Mouse (Mus musculus): ENCODE data around the gene Pik3r1. TPM values are rescaled to one million over a fixed set of nuclear protein-coding genes. Genes with fewer than 3 reads are reported as not detected.
A peak's percentile ranks its signal among the peaks of the same experiment; 100 is the strongest.

Pik3r1 gene
- polyA plus RNA-seq, 1 experiment from 2014 or later, result 51.3 TPM

DNA sequence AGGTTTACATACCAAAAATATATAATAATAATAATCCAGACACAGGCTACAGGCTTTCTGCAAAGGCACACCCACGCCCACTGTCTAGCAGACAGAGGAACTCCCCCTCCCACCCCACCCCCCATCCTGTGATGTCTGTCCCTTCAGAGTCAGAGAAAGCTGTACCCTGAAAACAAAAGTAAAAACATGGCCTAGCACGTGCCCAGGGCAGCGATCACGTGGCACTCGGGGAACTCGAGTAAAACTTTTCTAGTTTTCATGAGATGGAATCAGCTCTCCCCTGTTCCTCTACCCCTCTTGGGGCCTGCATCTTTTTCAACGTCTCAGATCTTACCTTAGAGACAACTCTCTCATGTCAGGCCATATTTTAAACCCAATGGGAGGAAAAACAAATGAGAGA lies 71.2 kb downstream of the Pik3r1 start:
- H3K9ac ChIP-seq (ENCODE audit: low read depth, low read length), result no peak overlapping the region
- no peaks in the 10 kb centered on the region for H3K27me3 ChIP-seq (replicated peaks; ENCODE audit: control insufficient read depth, insufficient read depth, low read length)
- H3K4me3 ChIP-seq (ENCODE audit: low read length), result no peak overlapping the region
- 71% methylated on average over 7 of the region's 7 CpGs for WGBS
- no peak for ATAC-seq
- H3K36me3 ChIP-seq (ENCODE audit: control insufficient read depth, insufficient read depth, low read length), result peaks cover 5% of the 10 kb centered on the region; the same call in 1 of the 2 replicates
- peaks cover 16% of the 10 kb centered on the region for H3K4me1 ChIP-seq (ENCODE audit: control insufficient read depth, insufficient read depth, low read depth, low read length)
- no peak overlapping the region for H3K4me2 ChIP-seq (ENCODE audit: low read length)
- no peaks in the 10 kb centered on the region for H3K9me3 ChIP-seq (ENCODE audit: control insufficient read depth, low read length)
- H3K27ac ChIP-seq (ENCODE audit: low read depth, low read length), result no peak overlapping the region

DNA sequence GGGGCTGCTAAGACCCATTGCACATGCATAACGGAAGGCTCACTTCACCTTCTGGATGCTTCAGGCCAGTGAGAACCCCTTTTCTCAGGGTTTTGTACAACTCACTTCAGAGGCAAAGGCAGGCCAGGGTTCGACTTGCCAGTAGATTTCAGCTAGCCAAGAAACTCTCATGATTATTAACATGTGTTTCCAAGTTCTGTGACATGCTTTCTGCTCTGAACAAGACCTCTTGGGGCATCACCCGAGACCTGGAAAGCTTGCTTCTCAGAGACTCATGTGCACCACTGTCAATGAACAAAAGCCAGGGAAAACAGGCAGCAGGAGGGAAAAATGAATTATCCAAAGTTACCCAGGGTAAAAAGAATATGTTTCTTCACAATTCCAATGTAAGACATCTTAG lies 71.7 kb downstream of the Pik3r1 start:
- Histone ChIP-seq H3K27me3 (replicated peaks; ENCODE audit: control insufficient read depth, insufficient read depth, low read length) (no peaks in the 10 kb centered on the region), H3K9me3 (ENCODE audit: control insufficient read depth, low read length) (no peaks in the 10 kb centered on the region), H3K27ac (ENCODE audit: low read depth, low read length) (no peak overlapping the region), H3K4me1 (ENCODE audit: control insufficient read depth, insufficient read depth, low read depth, low read length) (peaks cover 19% of the 10 kb centered on the region), H3K4me2 (ENCODE audit: low read length) (no peak overlapping the region), H3K9ac (ENCODE audit: low read depth, low read length) (no peak overlapping the region), H3K36me3 (ENCODE audit: control insufficient read depth, insufficient read depth, low read length) (peaks cover 2% of the 10 kb centered on the region; the same call in 1 of the 2 replicates), H3K4me3 (ENCODE audit: low read length) (no peak overlapping the region)
- ATAC-seq, result no peak
- 57% methylated on average over 3 of the region's 3 CpGs for WGBS

DNA sequence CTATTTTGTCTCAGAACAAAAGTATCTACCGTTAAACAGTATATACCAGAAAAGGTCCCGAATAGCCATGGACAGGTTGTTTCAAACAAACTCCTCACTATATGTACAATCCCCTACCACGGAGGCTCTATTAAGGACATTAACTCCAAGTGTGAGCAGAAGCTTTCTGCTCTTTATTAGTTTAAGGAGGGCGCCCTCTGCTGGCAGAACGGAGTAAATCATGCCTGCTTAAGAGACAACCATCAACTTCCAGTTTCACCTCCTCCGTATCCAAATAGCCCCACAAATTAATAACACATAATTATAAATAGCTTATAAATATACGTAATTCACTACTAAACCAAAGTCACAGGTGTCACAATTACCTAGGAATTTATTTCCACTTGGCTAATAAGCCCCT lies 72.1 kb downstream of the Pik3r1 start:
- Histone ChIP-seq H3K9ac (ENCODE audit: low read depth, low read length) (no peak overlapping the region), H3K27ac (ENCODE audit: low read depth, low read length) (no peak overlapping the region), H3K27me3 (replicated peaks; ENCODE audit: control insufficient read depth, insufficient read depth, low read length) (no peaks in the 10 kb centered on the region), H3K4me2 (ENCODE audit: low read length) (no peak overlapping the region), H3K4me1 (ENCODE audit: control insufficient read depth, insufficient read depth, low read depth, low read length) (peaks cover 24% of the 10 kb centered on the region), H3K4me3 (ENCODE audit: low read length) (no peak overlapping the region), H3K36me3 (ENCODE audit: control insufficient read depth, insufficient read depth, low read length) (no peaks in the 10 kb centered on the region), H3K9me3 (ENCODE audit: control insufficient read depth, low read length) (no peaks in the 10 kb centered on the region)
- no peak for ATAC-seq
- 4% methylated on average over 7 of the region's 7 CpGs for WGBS

DNA sequence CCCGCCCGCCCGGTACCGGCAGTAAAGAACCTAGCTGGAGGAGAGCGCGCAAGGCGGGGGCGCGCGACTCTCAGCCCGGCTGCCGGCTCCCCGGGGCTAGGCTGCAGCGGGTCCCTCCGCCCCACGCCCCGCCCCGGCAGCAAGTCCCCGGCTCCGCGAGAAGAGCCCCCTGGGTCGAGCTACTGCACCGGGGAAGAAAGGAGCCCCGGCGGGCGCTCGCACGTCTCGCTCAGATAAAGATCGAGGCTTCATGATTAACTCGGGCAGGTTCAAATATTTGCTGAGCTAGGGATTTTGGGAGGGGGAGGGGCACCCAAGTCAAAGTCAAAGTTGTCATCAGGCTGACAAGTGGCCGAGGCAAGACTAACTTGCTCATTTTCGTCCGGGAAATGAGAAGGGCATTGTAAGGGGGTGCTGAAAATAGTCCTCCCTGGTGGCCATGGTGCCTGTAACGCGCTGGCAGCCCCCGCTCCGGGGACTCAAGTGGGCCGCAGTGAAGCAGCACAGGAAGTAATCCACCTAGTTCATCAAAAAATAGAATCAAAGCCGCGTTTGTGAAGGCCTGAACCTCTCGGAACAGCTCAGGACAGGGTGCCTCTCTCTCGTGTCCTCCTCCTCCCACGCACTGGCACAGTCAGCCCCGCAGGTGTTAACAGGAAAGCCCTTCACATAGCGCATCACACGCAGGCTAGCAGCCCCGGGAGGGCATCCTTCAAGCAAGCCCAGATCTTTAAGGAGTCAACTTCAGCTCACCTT lies 73.3 kb downstream of the Pik3r1 start:
- ATAC-seq, result peak; percentile 29
- WGBS, result 1% methylated on average over 48 of the region's 48 CpGs
- H3K4me1 ChIP-seq (ENCODE audit: control insufficient read depth, insufficient read depth, low read depth, low read length), result peaks cover 30% of the 10 kb centered on the region

DNA sequence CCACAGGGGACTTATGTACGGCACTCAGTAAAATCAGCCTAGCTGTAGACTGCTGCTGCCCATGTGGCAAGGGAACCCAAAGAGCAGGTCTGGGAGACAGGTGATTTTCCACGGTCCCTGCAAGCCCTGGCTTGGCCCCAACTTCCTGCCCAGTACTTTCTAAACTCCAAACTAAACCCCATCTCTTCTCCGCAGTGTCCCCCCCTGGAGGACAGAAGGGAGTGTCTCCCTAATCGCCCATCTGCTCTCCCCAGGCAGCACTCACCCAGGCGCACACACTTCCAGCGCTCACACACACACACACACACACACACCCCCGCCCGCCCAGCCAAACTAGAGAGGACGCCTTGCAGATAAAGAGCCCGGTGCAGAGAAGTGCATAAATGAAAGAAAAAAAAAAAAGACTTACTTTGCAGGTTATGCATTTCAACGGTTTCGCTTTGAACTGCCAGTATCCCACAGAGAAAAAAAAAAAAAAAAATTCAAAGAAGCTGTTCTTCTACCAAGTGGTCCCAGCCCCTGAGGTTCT lies 74.0 kb downstream of the Pik3r1 start:
- H3K4me3 ChIP-seq (ENCODE audit: low read length), result peak overlapping the region; percentile 65
- under 1% methylated on average over 12 of the region's 12 CpGs for WGBS
- peak overlapping the region; percentile 63 for H3K27ac ChIP-seq (ENCODE audit: low read depth, low read length)
- H3K36me3 ChIP-seq (ENCODE audit: control insufficient read depth, insufficient read depth, low read length), result no peaks in the 10 kb centered on the region
- ATAC-seq, result peak; percentile 43
- peaks cover 30% of the 10 kb centered on the region for H3K4me1 ChIP-seq (ENCODE audit: control insufficient read depth, insufficient read depth, low read depth, low read length)
- H3K9me3 ChIP-seq (ENCODE audit: control insufficient read depth, low read length), result no peaks in the 10 kb centered on the region
- peak overlapping the region; percentile 95 for H3K4me2 ChIP-seq (ENCODE audit: low read length)
- H3K9ac ChIP-seq (ENCODE audit: low read depth, low read length), result peak overlapping the region; percentile 76
- no peaks in the 10 kb centered on the region for H3K27me3 ChIP-seq (replicated peaks; ENCODE audit: control insufficient read depth, insufficient read depth, low read length)

More for the DNA sequence above, 73.3 kb downstream of the Pik3r1 start:
- Histone ChIP-seq H3K36me3 (ENCODE audit: control insufficient read depth, insufficient read depth, low read length) (no peaks in the 10 kb centered on the region), H3K9me3 (ENCODE audit: control insufficient read depth, low read length) (no peaks in the 10 kb centered on the region), H3K4me2 (ENCODE audit: low read length) (peak overlapping the region; percentile 95), H3K9ac (ENCODE audit: low read depth, low read length) (peak overlapping the region; percentile 76), H3K4me3 (ENCODE audit: low read length) (peak overlapping the region; percentile 65), H3K27me3 (replicated peaks; ENCODE audit: control insufficient read depth, insufficient read depth, low read length) (no peaks in the 10 kb centered on the region), H3K27ac (ENCODE audit: low read depth, low read length) (peak overlapping the region; percentile 63)

DNA sequence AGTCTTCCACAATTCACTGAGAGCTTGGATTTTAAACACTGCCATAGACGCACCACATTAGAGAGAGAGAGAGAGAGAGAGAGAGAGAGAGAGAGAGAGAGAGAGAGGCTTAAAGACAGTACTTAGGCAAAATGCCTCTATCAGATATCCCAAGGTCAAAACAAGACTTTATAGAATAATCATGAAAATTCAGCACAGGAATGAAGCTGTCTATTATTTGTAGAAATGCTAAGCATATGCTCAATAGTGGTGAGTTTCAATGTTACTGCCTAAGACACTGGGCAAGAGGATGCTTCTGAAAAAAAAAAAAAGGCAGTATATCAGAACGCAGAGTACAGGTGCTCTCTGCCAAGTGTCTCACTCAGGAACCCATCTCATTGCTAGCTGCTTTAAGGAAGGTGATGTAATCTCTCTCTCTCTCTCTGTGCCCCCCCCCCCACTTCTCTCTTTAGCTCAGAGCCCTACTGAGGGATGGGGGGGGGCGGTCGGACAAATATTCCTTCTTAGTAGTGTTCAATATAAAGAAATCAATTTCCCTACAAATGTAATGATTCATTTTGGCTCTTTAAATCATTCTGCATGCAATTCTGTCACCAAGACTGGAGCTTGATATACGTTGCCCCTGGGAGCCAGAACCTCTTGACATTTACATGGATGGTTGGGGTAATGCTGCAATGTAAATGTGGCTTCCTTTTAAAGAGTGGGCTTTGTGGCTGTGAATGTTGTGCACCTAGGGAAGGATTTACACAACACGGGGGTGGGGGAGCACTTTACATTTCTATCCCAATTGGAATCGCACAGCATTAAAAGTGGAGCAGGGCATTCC lies 74.9 kb downstream of the Pik3r1 start:
- Histone ChIP-seq H3K9me3 (ENCODE audit: control insufficient read depth, low read length) (no peaks in the 10 kb centered on the region), H3K9ac (ENCODE audit: low read depth, low read length) (peak overlapping the region; percentile 72), H3K36me3 (ENCODE audit: control insufficient read depth, insufficient read depth, low read length) (0 out of 2 replicates have a peak, but pooled peaks cover 3% of the 10 kb centered on the region), H3K4me2 (ENCODE audit: low read length) (peak overlapping the region; percentile 95), H3K27ac (ENCODE audit: low read depth, low read length) (peak overlapping the region; percentile 86), H3K4me1 (ENCODE audit: control insufficient read depth, insufficient read depth, low read depth, low read length) (peaks cover 30% of the 10 kb centered on the region), H3K4me3 (ENCODE audit: low read length) (peak overlapping the region; percentile 65), H3K27me3 (replicated peaks; ENCODE audit: control insufficient read depth, insufficient read depth, low read length) (no peaks in the 10 kb centered on the region)
- 39% methylated on average over 7 of the region's 7 CpGs for WGBS
- 0 out of 2 replicates have a peak, but pooled peaks have one; percentile 4 for ATAC-seq

DNA sequence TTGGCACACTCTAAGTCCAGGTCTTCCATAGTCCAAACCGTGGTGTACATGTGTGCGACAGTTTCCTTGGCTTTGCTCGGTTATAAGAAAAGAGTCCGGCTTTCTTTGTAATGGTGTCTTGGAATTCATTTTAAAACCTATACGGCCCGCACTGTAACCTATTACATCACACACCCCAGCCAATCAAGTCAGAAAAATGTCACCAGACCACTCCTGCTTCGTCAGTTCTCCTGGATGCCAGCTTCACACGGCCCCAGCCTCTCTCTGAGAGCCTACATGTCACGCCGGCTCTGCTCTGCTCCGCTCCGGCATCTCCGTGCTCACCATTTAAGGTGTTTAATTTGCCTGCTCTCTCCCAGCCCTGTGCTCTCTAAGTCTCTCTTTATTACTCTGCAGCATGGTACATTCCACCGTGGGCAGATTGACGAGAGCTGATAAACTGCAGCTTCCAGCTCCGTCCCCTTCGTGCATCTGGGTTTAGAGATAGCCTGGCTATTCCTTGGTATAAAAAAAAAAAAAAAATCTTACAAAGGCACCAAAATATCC lies 75.7 kb downstream of the Pik3r1 start:
- Histone ChIP-seq H3K9ac (ENCODE audit: low read depth, low read length) (peak overlapping the region; percentile 72), H3K4me1 (ENCODE audit: control insufficient read depth, insufficient read depth, low read depth, low read length) (peaks cover 30% of the 10 kb centered on the region), H3K9me3 (ENCODE audit: control insufficient read depth, low read length) (no peaks in the 10 kb centered on the region), H3K27me3 (replicated peaks; ENCODE audit: control insufficient read depth, insufficient read depth, low read length) (no peaks in the 10 kb centered on the region), H3K27ac (ENCODE audit: low read depth, low read length) (peak overlapping the region; percentile 86), H3K4me2 (ENCODE audit: low read length) (peak overlapping the region; percentile 95), H3K4me3 (ENCODE audit: low read length) (peak overlapping the region; percentile 65), H3K36me3 (ENCODE audit: control insufficient read depth, insufficient read depth, low read length) (peaks cover 8% of the 10 kb centered on the region)
- WGBS, result 8% methylated on average over 17 of the region's 17 CpGs
- peak; percentile 92 for ATAC-seq

DNA sequence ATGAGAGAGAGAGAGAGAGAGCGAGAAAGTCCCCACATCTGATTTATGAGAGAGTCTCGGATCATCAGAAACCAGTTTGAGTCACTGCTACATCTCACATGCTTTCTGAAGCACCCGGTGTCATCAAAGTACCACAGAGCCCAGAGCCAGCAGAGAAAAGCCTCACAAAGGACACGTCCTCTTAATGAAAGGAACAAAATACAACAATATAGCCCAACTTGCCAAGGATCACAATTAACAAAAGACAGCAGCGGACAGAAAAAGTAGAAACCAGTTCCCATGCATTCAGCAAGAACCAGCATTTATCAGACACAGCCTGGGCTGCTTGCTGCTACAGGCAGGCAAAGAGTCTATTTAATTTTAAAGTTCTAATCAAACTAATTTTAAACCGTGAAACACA lies 76.3 kb downstream of the Pik3r1 start:
- H3K36me3 ChIP-seq (ENCODE audit: control insufficient read depth, insufficient read depth, low read length), result peaks cover 14% of the 10 kb centered on the region
- H3K4me1 ChIP-seq (ENCODE audit: control insufficient read depth, insufficient read depth, low read depth, low read length), result peaks cover 30% of the 10 kb centered on the region
- H3K4me2 ChIP-seq (ENCODE audit: low read length), result peak overlapping the region; percentile 95
- no peaks in the 10 kb centered on the region for H3K9me3 ChIP-seq (ENCODE audit: control insufficient read depth, low read length)
- peak overlapping the region; percentile 86 for H3K27ac ChIP-seq (ENCODE audit: low read depth, low read length)
- no peaks in the 10 kb centered on the region for H3K27me3 ChIP-seq (replicated peaks; ENCODE audit: control insufficient read depth, insufficient read depth, low read length)
- WGBS, result 14% methylated on average over 6 of the region's 6 CpGs
- H3K9ac ChIP-seq (ENCODE audit: low read depth, low read length), result peak overlapping the region; percentile 48
- H3K4me3 ChIP-seq (ENCODE audit: low read length), result peak overlapping the region; percentile 65
- ATAC-seq, result no peak

Measured in hindbrain, embryonic 16.5 days (tissue).